Mouse (Mus musculus): ENCODE results near the gene Wipf2. TPM values are rescaled to one million over a fixed set of nuclear protein-coding genes. Genes with fewer than 3 reads are reported as not detected.
"Not testable (repeated sequence)": the region's sequence is repeated elsewhere in the genome, so short reads cannot be mapped to it uniquely, and the experiment has no call there.

Gene Wipf2
- polyA plus RNA-seq, 1 experiment from 2014 or later: 3.3 TPM

DNA sequence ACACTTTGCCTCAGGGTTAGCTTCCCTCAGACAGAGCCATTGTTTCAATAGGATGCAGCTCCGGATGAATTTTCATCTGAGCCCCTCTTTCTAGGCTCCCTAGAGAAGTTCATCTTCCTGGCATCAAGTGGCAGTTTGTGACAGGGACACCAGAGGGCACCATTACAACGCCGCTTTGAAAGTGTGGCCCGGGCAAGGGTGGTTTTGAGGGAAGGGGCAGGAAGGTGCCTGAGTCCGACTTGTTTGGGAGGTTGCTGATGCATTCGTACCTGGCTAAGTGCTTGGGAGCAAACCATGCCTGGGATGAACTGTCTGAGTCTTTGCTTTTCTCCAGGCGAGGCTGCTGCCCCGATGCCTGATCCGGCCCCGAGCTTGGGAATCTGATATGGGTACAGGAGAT is 58.9 kb downstream of the Wipf2 start:
- peaks cover 20% of the 10 kb centered on the region; the same call in 1 of the 2 replicates for H3K36me3 ChIP-seq (ENCODE audit: control insufficient read depth, insufficient read depth, low read length)
- H3K27me3 ChIP-seq (replicated peaks; ENCODE audit: control insufficient read depth, insufficient read depth, low read length); H3K9me3 ChIP-seq (replicated peaks; ENCODE audit: control insufficient read depth, low read length); H3K27ac ChIP-seq (ENCODE audit: low read depth, low read length); H3K4me2 ChIP-seq (ENCODE audit: low read length); H3K4me3 ChIP-seq (ENCODE audit: low read depth, low read length); H3K9ac ChIP-seq (ENCODE audit: low read length): not testable (repeated sequence)
- H3K4me1 ChIP-seq (ENCODE audit: control insufficient read depth, insufficient read depth, low read length): peaks cover 16% of the 10 kb centered on the region
- DNase-seq (ENCODE audit: low spot score): peak; percentile 74
- 56% methylated on average over 10 of the region's 10 CpGs for WGBS
- peak; percentile 40; the same call in 1 of the 2 replicates for ATAC-seq

DNA sequence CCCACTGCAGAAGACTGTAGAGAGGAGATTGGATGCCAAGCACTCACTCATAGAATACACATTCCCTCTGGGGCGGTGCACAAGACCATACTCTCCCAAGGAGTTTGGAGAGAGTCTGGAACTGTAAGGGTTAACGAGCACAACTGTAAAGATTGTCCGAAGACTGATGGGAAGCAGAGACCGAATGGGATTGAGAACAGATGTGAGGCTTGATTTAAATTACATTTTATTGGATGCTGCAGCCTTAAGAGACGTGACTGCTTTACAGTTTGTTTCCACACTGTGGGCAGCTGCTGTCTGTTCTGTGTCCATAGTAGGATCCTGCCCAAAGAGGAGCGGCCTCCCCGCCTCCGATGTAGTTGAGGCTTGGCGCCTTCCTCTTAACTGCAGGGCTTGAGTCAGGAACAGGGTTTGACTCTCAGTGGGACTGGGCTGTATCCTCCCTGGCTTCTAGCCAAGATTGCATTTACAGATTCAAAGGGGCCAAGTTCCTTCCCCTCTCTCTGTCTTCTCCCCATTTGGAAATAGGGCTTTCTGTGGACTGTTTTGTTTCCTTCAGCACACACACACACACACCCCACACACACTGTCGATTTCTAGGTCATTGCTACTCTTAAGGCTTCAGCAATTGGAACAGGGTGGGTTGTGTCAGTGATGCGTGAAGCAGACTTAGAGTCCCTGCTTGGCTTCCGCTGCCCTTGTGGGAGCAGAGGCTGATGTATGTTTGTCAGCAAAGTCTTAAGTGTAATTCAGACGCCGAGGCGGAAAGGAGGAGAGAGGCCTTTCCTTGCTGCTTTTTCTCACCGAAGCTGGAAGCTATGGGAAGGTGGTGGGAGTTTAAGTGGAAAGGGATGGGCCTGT is 59.6 kb downstream of the Wipf2 start:
- not testable (repeated sequence) for H3K27me3 ChIP-seq (replicated peaks; ENCODE audit: control insufficient read depth, insufficient read depth, low read length); ATAC-seq; H3K4me3 ChIP-seq (ENCODE audit: low read depth, low read length); H3K9me3 ChIP-seq (replicated peaks; ENCODE audit: control insufficient read depth, low read length); H3K9ac ChIP-seq (ENCODE audit: low read length); H3K4me2 ChIP-seq (ENCODE audit: low read length); DNase-seq (ENCODE audit: low spot score); H3K27ac ChIP-seq (ENCODE audit: low read depth, low read length)
- Histone ChIP-seq H3K36me3 (ENCODE audit: control insufficient read depth, insufficient read depth, low read length) (peaks cover 16% of the 10 kb centered on the region; the same call in 1 of the 2 replicates), H3K4me1 (ENCODE audit: control insufficient read depth, insufficient read depth, low read length) (peaks cover 23% of the 10 kb centered on the region)
- 62% methylated on average over 16 of the region's 16 CpGs for WGBS

DNA sequence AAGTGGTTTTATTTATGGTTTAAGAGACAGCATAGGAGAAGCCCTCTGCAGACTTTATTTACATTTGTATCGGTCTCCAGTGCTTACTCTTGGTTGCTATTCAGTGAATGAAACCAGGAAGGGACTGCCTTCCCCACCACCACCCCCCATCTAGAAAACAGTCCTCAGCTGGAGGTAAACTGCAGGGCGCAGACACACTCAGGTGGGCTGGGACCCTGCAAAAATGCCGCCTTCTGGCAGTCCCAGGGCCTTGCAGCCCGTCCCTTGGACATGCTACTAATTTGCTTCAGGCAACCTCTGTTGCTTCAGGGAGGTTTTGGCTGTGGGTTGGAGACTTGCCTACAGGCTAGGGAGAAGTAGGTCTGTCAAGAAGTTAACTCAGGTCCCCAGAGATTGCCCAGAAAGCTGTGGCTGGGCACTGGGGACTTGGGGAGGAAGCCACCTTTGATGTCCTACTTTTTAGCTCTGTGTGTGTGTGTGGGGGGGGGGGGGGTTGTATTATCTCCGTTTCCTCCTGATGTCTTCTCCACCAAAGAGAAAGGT is 61.3 kb downstream of the Wipf2 start:
- Histone ChIP-seq H3K27me3 (replicated peaks; ENCODE audit: control insufficient read depth, insufficient read depth, low read length) (no peaks in the 10 kb centered on the region), H3K9ac (ENCODE audit: low read length) (no peak overlapping the region), H3K9me3 (replicated peaks; ENCODE audit: control insufficient read depth, low read length) (no peaks in the 10 kb centered on the region), H3K4me2 (ENCODE audit: low read length) (no peak overlapping the region), H3K4me3 (ENCODE audit: low read depth, low read length) (no peak overlapping the region), H3K4me1 (ENCODE audit: control insufficient read depth, insufficient read depth, low read length) (peaks cover 40% of the 10 kb centered on the region), H3K27ac (ENCODE audit: low read depth, low read length) (peak overlapping the region; percentile 30; the same call in 1 of the 2 replicates), H3K36me3 (ENCODE audit: control insufficient read depth, insufficient read depth, low read length) (peaks cover 6% of the 10 kb centered on the region; the same call in 1 of the 2 replicates)
- no peak for ATAC-seq
- no peak for DNase-seq (ENCODE audit: low spot score)
- 33% methylated on average over 5 of the region's 5 CpGs for WGBS

DNA sequence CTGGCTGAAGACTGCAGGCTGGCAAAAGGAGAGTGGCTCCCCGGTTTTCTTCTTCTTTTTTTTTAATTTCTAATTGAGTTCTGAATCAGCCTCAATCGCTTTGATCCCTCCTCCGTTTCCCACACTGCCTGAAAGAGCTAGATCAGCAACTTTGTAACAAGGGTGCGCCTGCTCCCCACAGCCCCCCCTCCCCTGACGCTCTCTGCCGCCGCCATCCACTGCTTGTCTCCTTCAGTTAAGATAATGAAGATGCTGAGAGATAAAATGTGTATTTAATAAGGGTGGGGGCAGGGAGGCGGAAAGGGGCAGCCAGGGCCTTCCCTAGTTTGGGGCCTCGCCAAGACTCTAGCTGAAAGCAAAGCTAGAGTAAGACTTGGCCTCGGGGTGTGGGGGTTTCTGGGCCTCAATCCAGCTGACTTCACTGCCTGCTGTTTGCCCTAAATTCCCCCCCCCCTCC is 61.9 kb downstream of the Wipf2 start:
- Histone ChIP-seq H3K27ac (ENCODE audit: low read depth, low read length) (peak overlapping the region; percentile 30; the same call in 1 of the 2 replicates), H3K4me1 (ENCODE audit: control insufficient read depth, insufficient read depth, low read length) (peaks cover 46% of the 10 kb centered on the region), H3K9me3 (replicated peaks; ENCODE audit: control insufficient read depth, low read length) (no peaks in the 10 kb centered on the region), H3K27me3 (replicated peaks; ENCODE audit: control insufficient read depth, insufficient read depth, low read length) (no peaks in the 10 kb centered on the region), H3K9ac (ENCODE audit: low read length) (no peak overlapping the region), H3K36me3 (ENCODE audit: control insufficient read depth, insufficient read depth, low read length) (peaks cover 6% of the 10 kb centered on the region; the same call in 1 of the 2 replicates), H3K4me2 (ENCODE audit: low read length) (0 out of 2 replicates have a peak overlapping the region, but pooled peaks have one; percentile 12), H3K4me3 (ENCODE audit: low read depth, low read length) (no peak overlapping the region)
- WGBS: 2% methylated on average over 10 of the region's 10 CpGs
- peak; percentile 80 for DNase-seq (ENCODE audit: low spot score)
- peak; percentile 33; the same call in 1 of the 2 replicates for ATAC-seq

DNA sequence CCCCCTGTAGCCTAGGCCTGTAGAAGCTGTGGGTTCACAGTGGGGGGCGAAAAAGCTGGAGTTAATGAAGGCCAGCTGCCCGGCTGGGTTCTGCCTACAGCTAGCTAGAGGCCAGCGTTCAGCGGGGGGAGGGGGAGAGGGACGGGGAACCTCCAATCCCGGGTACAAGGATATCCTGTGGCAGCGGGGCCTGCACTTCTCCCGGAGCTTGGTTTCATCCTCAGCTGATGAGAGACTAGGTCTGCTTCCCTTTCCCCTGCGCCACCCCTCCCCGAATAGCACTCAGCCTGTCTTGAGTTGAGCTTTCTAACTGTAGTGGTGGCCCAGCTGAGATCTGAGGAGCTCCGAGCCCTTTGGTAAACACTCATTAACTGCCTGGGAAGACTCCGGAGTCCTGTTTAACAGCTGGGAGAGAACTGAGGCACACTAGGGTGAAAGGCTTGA is 62.5 kb downstream of the Wipf2 start:
- DNase-seq (ENCODE audit: low spot score): peak; percentile 60
- H3K4me3 ChIP-seq (ENCODE audit: low read depth, low read length): no peak overlapping the region
- peak overlapping the region; percentile 71 for H3K27ac ChIP-seq (ENCODE audit: low read depth, low read length)
- H3K4me2 ChIP-seq (ENCODE audit: low read length): 0 out of 2 replicates have a peak overlapping the region, but pooled peaks have one; percentile 12
- H3K9me3 ChIP-seq (replicated peaks; ENCODE audit: control insufficient read depth, low read length): no peaks in the 10 kb centered on the region
- 0 out of 2 replicates have a peak overlapping the region, but pooled peaks have one; percentile 8 for H3K9ac ChIP-seq (ENCODE audit: low read length)
- peaks cover 3% of the 10 kb centered on the region; the same call in 1 of the 2 replicates for H3K36me3 ChIP-seq (ENCODE audit: control insufficient read depth, insufficient read depth, low read length)
- 8% methylated on average over 12 of the region's 12 CpGs for WGBS
- ATAC-seq: peak; percentile 19
- H3K27me3 ChIP-seq (replicated peaks; ENCODE audit: control insufficient read depth, insufficient read depth, low read length): no peaks in the 10 kb centered on the region
- peaks cover 51% of the 10 kb centered on the region for H3K4me1 ChIP-seq (ENCODE audit: control insufficient read depth, insufficient read depth, low read length)

DNA sequence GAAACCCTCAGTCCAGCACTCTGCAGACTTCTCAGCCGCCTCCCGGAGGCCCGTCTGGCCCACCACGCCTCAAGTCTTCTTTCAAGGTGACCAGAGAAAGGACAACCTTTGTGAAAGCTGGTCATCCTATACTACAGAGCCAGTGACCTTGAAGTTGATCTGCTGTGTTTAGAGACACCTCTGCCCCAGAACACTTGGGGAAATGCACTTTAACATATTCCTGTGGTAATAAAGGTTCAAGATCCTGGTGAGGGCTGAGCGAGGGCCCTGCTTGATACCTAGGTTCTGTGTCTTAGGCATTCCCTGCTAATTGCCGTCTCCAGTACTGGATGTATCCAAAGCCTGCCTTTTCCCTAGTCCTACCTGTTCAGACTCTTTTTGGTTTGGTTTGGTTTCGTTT is 63.1 kb downstream of the Wipf2 start:
- Histone ChIP-seq H3K4me1 (ENCODE audit: control insufficient read depth, insufficient read depth, low read length) (peaks cover 57% of the 10 kb centered on the region), H3K36me3 (ENCODE audit: control insufficient read depth, insufficient read depth, low read length) (no peaks in the 10 kb centered on the region), H3K27me3 (replicated peaks; ENCODE audit: control insufficient read depth, insufficient read depth, low read length) (no peaks in the 10 kb centered on the region), H3K9me3 (replicated peaks; ENCODE audit: control insufficient read depth, low read length) (no peaks in the 10 kb centered on the region), H3K4me2 (ENCODE audit: low read length) (no peak overlapping the region), H3K9ac (ENCODE audit: low read length) (no peak overlapping the region), H3K27ac (ENCODE audit: low read depth, low read length) (no peak overlapping the region), H3K4me3 (ENCODE audit: low read depth, low read length) (no peak overlapping the region)
- 75% methylated on average over 7 of the region's 7 CpGs for WGBS
- DNase-seq (ENCODE audit: low spot score): no peak
- no peak for ATAC-seq

DNA sequence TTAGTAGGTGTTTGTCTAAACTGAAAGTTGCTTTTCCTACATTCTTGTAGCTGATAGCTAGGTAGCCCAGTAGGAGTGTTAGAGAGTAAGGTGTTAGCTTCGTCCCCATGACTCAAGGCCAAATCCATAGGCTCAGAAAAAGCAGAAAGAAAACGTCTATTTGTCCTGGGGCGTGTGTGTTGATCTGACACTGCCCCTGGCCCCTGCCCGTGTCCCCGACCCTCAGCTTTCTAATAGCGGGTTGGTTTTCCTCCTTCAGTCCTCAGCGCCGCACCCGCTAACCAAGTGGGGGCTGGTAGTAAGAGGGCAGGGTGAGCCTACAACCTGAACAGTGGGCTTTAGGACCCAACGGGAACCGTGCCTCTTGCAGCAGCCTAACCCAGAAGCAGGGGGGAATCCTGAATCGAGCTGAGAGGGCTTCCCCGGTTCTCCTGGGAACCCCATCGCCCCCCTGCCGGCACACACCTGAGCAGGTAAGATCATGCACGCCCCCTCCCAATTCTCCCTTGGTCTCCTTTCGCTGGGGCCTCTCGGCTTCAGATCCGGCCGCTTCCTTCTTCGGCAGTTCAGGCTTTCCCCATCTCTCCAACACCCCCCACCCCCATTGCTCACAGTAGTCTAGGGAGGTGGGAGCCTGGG is 64.1 kb downstream of the Wipf2 start, which contains the start of gene Rara:
Rara (plus strand) TSS at position 381 of the 639 bp plus-strand sequence.
- Histone ChIP-seq H3K36me3 (ENCODE audit: control insufficient read depth, insufficient read depth, low read length) (no peaks in the 10 kb centered on the region), H3K9ac (ENCODE audit: low read length) (peak within 1 kb of the TSS; percentile 73), H3K4me3 (ENCODE audit: low read depth, low read length) (peak within 1 kb of the TSS; percentile 53), H3K4me1 (ENCODE audit: control insufficient read depth, insufficient read depth, low read length) (peaks cover 67% of the 10 kb centered on the region), H3K27me3 (replicated peaks; ENCODE audit: control insufficient read depth, insufficient read depth, low read length) (no peaks in the 10 kb centered on the region), H3K4me2 (ENCODE audit: low read length) (peak within 1 kb of the TSS; percentile 69), H3K9me3 (replicated peaks; ENCODE audit: control insufficient read depth, low read length) (no peaks in the 10 kb centered on the region), H3K27ac (ENCODE audit: low read depth, low read length) (no peak within 1 kb of the TSS)
- peak; percentile 74 for DNase-seq (ENCODE audit: low spot score)
- 8% methylated on average over 21 of the region's 21 CpGs for WGBS
- ATAC-seq: no peak

DNA sequence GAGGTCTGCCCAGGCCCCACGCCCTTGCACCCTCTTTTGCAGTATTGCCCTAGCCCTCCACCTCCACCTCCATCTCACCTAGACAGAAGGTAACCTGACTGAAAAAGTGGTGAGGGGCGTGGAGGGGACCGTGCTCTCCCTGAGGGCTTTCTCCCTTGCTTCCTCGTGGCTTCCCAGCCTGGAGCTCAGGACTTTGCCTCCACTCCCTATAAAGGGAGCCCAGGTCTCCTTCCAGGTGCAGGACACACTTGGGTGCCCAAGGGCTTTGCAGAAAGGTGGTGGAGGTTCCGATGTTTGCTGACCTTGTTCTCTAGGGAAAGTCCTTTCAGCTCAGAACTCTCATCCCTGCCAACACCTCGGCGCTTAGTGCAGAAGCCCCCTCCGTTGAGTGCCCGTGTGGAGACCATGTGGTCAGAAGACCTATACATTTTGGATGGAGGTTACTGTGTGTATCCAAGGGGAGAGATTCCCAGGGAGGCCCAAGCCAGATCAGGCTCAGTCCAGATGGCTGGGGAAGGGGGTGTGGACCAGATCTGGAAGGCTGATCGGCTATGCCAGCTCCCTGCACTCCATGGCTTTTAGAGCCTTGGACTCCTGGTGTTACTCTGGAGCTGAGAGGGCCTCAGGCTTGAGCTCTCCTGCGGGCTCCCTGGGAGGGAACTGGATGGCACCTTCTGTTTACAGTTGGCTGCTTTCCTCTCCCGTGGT is 64.9 kb downstream of the Wipf2 start:
- Histone ChIP-seq H3K4me2 (ENCODE audit: low read length) (peak overlapping the region; percentile 69), H3K9ac (ENCODE audit: low read length) (peak overlapping the region; percentile 73), H3K36me3 (ENCODE audit: control insufficient read depth, insufficient read depth, low read length) (no peaks in the 10 kb centered on the region), H3K4me1 (ENCODE audit: control insufficient read depth, insufficient read depth, low read length) (peaks cover 72% of the 10 kb centered on the region), H3K27me3 (replicated peaks; ENCODE audit: control insufficient read depth, insufficient read depth, low read length) (no peaks in the 10 kb centered on the region), H3K9me3 (replicated peaks; ENCODE audit: control insufficient read depth, low read length) (no peaks in the 10 kb centered on the region), H3K27ac (ENCODE audit: low read depth, low read length) (no peak overlapping the region), H3K4me3 (ENCODE audit: low read depth, low read length) (peak overlapping the region; percentile 53)
- no peak for ATAC-seq
- 17% methylated on average over 12 of the region's 12 CpGs for WGBS
- DNase-seq (ENCODE audit: low spot score): no peak
